Mouse (Mus musculus) heart, postnatal 0 days (tissue): ENCODE measurements at regions not wholly inside any gene's neighbourhood (a gene's known extent, or its start where the extent isn't known, plus 50 kb on each side); places are given as distances from the start of the nearest gene placed in this dataset.

ENCODE experiments used
- ATAC-seq: fragments of 200-750 bp; cut with Nextera tagmentation; 2 replicates; pipeline ENCODE4 v1.8.0; 2017; ENCODE audit warnings: low read depth, moderate number of reproducible peaks, moderate library complexity; ENCODE audit not compliant: insufficient read depth
- DNase-seq: peaks from one replicate; pipeline ENCODE4 v3.0.0-alpha.2; 2016; ENCODE audit warnings: low spot score
- H3K27ac ChIP-seq: fragments of 300-500 bp; sonication (generic); 2 replicates; pipeline ENCODE4 v1.5.1; 2014; ENCODE audit warnings: low read depth, mild to moderate bottlenecking
- H3K27me3 ChIP-seq: fragments of 300-500 bp; sonication (generic); 2 replicates; pipeline ENCODE4 v1.6.1; 2014; ENCODE audit warnings: low read length, mixed read lengths; ENCODE audit not compliant: control insufficient read depth, insufficient read depth
- H3K36me3 ChIP-seq: fragments of 300-500 bp; sonication (generic); replicated peaks from 2 replicates; pipeline ENCODE4 v1.6.1; 2014; ENCODE audit warnings: low read length, mixed read lengths; ENCODE audit not compliant: control insufficient read depth, insufficient read depth
- H3K4me1 ChIP-seq: fragments of 300-500 bp; sonication (generic); 2 replicates; pipeline ENCODE4 v1.6.1; 2014; ENCODE audit warnings: antibody characterized with exemption; ENCODE audit not compliant: control insufficient read depth, insufficient read depth
- H3K4me2 ChIP-seq: fragments of 300-500 bp; sonication (generic); 2 replicates; pipeline ENCODE4 v1.6.1; 2014; ENCODE audit warnings: low read depth, mild to moderate bottlenecking, low read length, moderate library complexity
- H3K4me3 ChIP-seq: fragments of 300-500 bp; sonication (generic); 2 replicates; pipeline ENCODE4 v1.5.1; 2014; ENCODE audit warnings: low read depth, low read length
- H3K9ac ChIP-seq: fragments of 300-500 bp; sonication (generic); replicated peaks from 2 replicates; pipeline ENCODE4 v1.6.1; 2014; ENCODE audit warnings: low read depth, low read length, mixed read lengths
- H3K9me3 ChIP-seq: fragments of 300-500 bp; sonication (generic); replicated peaks from 2 replicates; pipeline ENCODE4 v1.6.1; 2016; ENCODE audit warnings: low read length; ENCODE audit not compliant: control insufficient read depth
- CTCF ChIP-seq: IDR thresholded peaks from 2 replicates; pipeline ENCODE4 v1.5.1; 2016; ENCODE audit warnings: antibody characterized with exemption, control low read depth, low read depth
- EP300 ChIP-seq: IDR thresholded peaks from 2 replicates; pipeline ENCODE4 v1.6.1; 2016; ENCODE audit warnings: antibody characterized with exemption, low read depth
- WGBS: fragments of 180-500 bp; shearing (Covaris S2); extraction: QIAGEN DNeasy Blood & Tissue Kit; methylation state at CpG from one replicate; pipeline ENCODE4 v1.1.7; 2014; 5-methylcytosine and 5-hydroxymethylcytosine counted together

DNA sequence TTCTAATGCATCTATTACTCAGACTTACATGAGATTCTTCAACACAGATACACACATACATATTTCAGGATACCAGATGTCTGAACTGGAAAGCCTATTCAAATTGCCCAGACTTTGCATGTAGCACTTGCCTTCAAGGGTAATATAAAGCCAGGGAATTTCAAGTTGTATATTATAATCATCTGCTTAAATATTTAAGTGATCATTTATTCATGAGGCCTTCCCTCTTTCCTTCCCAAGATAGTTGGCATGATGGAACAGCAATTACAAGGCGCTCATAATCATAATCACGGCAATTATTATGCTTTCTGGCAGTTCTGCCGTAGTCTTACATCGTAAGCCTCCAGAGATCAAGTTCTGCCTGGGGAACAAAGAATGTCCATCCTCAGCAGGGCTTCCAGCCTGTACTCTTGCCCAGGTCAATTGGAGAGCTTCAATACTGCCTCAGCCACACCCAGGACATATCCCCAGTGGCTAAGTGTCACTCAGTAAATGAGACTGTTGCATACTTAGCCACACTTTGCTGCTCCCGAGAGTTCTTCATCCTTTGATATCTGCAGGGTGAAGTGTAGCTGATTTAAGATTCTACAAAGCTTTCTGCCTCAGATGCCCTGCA lies 391.3 kb upstream of the Htr2a start:
- no peak overlapping the region for H3K4me3 ChIP-seq
- TF ChIP-seq CTCF (no peak), EP300 (no peak)
- no peak overlapping the region for H3K9ac ChIP-seq
- H3K4me2 ChIP-seq, result no peak overlapping the region
- H3K36me3 ChIP-seq, result no peaks in the 10 kb centered on the region
- ATAC-seq, result no peak
- no peaks in the 10 kb centered on the region for H3K9me3 ChIP-seq
- no peak for DNase-seq
- no peaks in the 10 kb centered on the region for H3K27me3 ChIP-seq
- 85% methylated on average over 5 of the region's 5 CpGs for WGBS
- H3K27ac ChIP-seq, result no peak overlapping the region
- H3K4me1 ChIP-seq, result no peaks in the 10 kb centered on the region

DNA sequence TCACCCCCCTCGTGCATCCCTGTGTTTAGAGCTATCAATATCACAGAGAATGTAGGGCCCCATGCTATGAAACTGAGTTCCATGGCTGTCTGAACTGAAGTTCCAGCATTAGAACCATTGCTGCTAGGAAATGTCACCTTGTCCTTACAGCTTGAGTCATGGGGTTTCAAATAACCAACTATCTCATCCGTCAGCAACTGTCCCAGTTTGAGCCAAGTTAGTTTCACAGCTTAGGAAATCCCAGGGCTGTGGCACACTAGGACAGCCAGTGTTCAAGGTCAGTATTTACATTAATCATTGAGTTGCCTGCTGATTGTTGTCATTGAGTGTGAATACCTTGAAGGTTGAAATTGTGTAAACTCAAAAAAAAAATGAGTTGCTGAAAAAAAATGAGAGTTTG lies 390.6 kb upstream of the Htr2a start:
- H3K4me2 ChIP-seq, result no peak overlapping the region
- TF ChIP-seq CTCF, result no peak
- no peak for TF ChIP-seq EP300
- H3K9ac ChIP-seq, result no peak overlapping the region
- WGBS, result 31% methylated on average over 2 of the region's 2 CpGs
- H3K27me3 ChIP-seq, result no peaks in the 10 kb centered on the region
- H3K27ac ChIP-seq, result no peak overlapping the region
- no peak overlapping the region for H3K4me3 ChIP-seq
- DNase-seq (peak; percentile 30), ATAC-seq (no peak)
- no peaks in the 10 kb centered on the region for H3K9me3 ChIP-seq
- H3K36me3 ChIP-seq, result no peaks in the 10 kb centered on the region
- H3K4me1 ChIP-seq, result no peaks in the 10 kb centered on the region

DNA sequence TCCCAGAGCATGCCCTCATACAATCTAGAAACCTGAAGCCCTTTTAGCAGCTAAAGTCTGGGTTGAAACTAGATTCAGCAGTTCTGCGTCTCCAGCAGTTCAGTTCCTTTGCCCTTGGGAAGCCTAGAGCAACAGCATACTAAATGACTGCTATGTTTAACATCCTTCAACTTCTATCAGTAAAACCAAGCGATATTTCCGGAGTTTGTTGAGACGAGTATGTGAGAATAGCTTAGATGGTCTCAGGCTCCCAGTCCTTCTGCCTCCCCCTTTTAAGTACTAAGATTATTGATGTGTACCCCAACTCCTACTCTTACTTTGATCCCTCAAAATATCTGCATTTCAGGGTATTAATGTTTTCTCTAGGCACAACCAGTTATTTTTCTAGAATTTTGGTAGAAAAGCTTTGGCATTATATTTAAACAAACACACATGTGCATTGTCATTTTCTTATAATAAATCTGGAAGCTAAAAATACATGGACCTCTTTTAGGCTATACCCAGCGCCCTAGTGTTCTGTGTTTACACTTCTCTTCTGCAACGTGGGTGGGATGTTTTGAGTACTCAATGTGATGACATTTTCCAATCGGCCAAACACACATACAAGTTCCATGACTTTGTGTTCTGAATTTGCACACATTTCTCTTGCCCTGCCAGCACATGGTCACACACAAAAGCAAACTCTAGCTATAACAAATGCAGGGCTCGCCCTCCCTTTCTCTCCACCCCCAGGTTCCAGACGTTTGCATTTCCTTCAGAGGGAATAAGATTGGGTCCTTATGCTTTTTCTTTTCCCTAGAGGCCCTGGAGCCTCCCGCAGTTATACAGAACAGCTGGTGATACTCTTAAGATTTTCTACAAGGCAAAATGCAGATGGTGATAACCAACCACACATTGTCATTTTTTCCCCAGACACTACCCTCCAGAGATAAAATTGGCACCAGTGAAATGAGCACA lies 388.2 kb upstream of the Htr2a start:
- Histone ChIP-seq H3K27ac (no peak overlapping the region), H3K4me2 (no peak overlapping the region), H3K4me3 (no peak overlapping the region), H3K36me3 (no peaks in the 10 kb centered on the region), H3K27me3 (no peaks in the 10 kb centered on the region), H3K9ac (no peak overlapping the region), H3K9me3 (no peaks in the 10 kb centered on the region), H3K4me1 (no peaks in the 10 kb centered on the region)
- DNase-seq (no peak), ATAC-seq (no peak)
- WGBS, result 57% methylated on average over 10 of the region's 10 CpGs
- no peak for TF ChIP-seq CTCF
- no peak for TF ChIP-seq EP300

DNA sequence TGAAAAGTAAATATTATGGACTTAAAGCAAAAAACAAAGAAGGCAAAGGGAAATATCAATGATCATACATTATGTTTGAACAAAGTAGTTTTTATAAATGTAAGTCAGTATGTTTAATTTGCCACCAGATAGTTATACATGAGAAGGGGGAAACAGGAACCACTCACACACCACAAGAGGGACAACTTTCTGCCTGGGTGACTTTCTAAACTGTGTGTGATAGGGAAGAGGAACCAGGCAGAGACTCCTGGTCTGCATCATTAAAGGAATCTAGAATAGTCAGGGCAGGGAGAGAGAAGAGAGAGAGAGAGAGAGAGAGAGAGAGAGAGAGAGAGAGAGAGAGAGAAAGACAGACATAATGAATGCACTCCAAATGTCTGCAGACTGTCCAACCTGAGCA lies 385.6 kb upstream of the Htr2a start:
- Histone ChIP-seq H3K9me3 (no peaks in the 10 kb centered on the region), H3K4me3 (no peak overlapping the region), H3K4me2 (no peak overlapping the region), H3K9ac (no peak overlapping the region), H3K27ac (no peak overlapping the region), H3K36me3 (no peaks in the 10 kb centered on the region), H3K4me1 (no peaks in the 10 kb centered on the region), H3K27me3 (no peaks in the 10 kb centered on the region)
- TF ChIP-seq CTCF, result no peak
- no peak for TF ChIP-seq EP300
- ATAC-seq (no peak), DNase-seq (no peak)

DNA sequence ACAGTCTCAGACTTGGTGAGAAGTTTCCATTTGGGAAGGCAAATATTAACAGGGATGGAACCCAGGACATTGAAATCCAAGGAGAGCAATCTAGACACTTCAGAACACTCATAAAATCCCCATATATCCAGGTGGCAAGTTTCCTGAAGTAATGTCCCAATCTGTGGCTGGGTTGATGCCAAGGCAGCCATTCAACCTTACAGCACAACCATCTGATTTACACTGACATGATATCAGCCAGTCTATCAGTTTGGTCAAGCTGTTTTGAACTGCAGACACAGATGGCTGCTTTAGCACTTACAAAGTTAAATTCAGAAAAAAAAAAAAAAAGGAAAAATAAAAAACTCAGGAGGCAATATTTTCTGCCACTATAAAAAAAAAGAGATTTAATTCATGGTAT lies 381.2 kb upstream of the Htr2a start:
- DNase-seq (no peak), ATAC-seq (no peak)
- Histone ChIP-seq H3K4me3 (no peak overlapping the region), H3K4me2 (no peak overlapping the region), H3K4me1 (no peaks in the 10 kb centered on the region), H3K27me3 (no peaks in the 10 kb centered on the region), H3K36me3 (no peaks in the 10 kb centered on the region), H3K9me3 (no peaks in the 10 kb centered on the region), H3K27ac (no peak overlapping the region), H3K9ac (no peak overlapping the region)
- no peak for TF ChIP-seq EP300
- no peak for TF ChIP-seq CTCF
